Mouse (Mus musculus) midbrain, postnatal 0 days (tissue): ENCODE data around the gene Bcl7a. TPM values are rescaled to one million over a fixed set of nuclear protein-coding genes. Genes with fewer than 3 reads are reported as not detected.

Experiments
- ATAC-seq: fragments of 200-750 bp; cut with Nextera tagmentation; 2 replicates; pipeline ENCODE4 v1.8.0; 2017; ENCODE audit warnings: moderate number of reproducible peaks, mild to moderate bottlenecking, moderate TSS enrichment, moderate library complexity; ENCODE audit not compliant: low FRiP score
- DNase-seq: peaks from one replicate; pipeline ENCODE4 v3.0.0-alpha.2; 2015; ENCODE audit warnings: low spot score
- H3K27ac ChIP-seq: fragments of 300-500 bp; sonication (generic); 2 replicates; pipeline ENCODE4 v1.5.1; 2014; ENCODE audit warnings: low read depth, mild to moderate bottlenecking, low read length, mixed read lengths
- H3K27me3 ChIP-seq: fragments of 300-500 bp; sonication (generic); 2 replicates; pipeline ENCODE4 v1.6.1; 2014; ENCODE audit warnings: low read length, control low read depth, mixed read lengths; ENCODE audit not compliant: insufficient read depth
- H3K36me3 ChIP-seq: fragments of 300-500 bp; sonication (generic); 2 replicates; pipeline ENCODE4 v1.6.1; 2014; ENCODE audit warnings: low read length, control low read depth, mixed read lengths; ENCODE audit not compliant: insufficient read depth
- H3K4me1 ChIP-seq: fragments of 300-500 bp; sonication (generic); 2 replicates; pipeline ENCODE4 v1.6.1; 2014; ENCODE audit warnings: mild to moderate bottlenecking, control low read depth, antibody characterized with exemption, low read length, mixed read lengths; ENCODE audit not compliant: insufficient read depth
- H3K4me2 ChIP-seq: fragments of 300-500 bp; sonication (generic); 2 replicates; pipeline ENCODE4 v1.6.1; 2014; ENCODE audit warnings: low read depth, mild to moderate bottlenecking, low read length, mixed read lengths; ENCODE audit not compliant: poor library complexity, severe bottlenecking
- H3K4me3 ChIP-seq: fragments of 300-500 bp; sonication (generic); 2 replicates; pipeline ENCODE4 v1.5.1; 2014; ENCODE audit warnings: low read depth, mild to moderate bottlenecking, low read length, moderate library complexity
- H3K9ac ChIP-seq: fragments of 300-500 bp; sonication (generic); replicated peaks from 2 replicates; pipeline ENCODE4 v1.6.1; 2014; ENCODE audit warnings: mild to moderate bottlenecking, low read length, moderate library complexity, mixed read lengths; ENCODE audit not compliant: poor library complexity, severe bottlenecking
- H3K9me3 ChIP-seq: fragments of 300-500 bp; sonication (generic); 2 replicates; pipeline ENCODE4 v1.6.1; 2016; ENCODE audit warnings: low read length, control low read depth
- CTCF ChIP-seq: IDR thresholded peaks from 2 replicates; pipeline ENCODE4 v1.5.1; 2016; ENCODE audit warnings: antibody characterized with exemption, mild to moderate bottlenecking
- WGBS: fragments of 180-500 bp; shearing (Covaris S2); extraction: QIAGEN DNeasy Blood & Tissue Kit; methylation state at CpG from one replicate; pipeline ENCODE4 v1.1.7; 2014; 5-methylcytosine and 5-hydroxymethylcytosine counted together
- polyA plus RNA-seq: library from polyadenylated mRNA; unstranded; fragments of >200 nt; fragmentation: Nextera tagmentation; extraction: Ambion mirVana; gene quantifications from 2 replicates; pipeline ENCODE4 v1.2.1, GENCODE M21; 2015
- total RNA-seq: library from RNA; depleted of rRNA; stranded (reverse); fragments of >200 nt; gene quantifications from 2 replicates; pipeline ENCODE4 v1.2.3, GENCODE M21; 2014; rRNA removed

Bcl7a gene
- total and polyA plus RNA-seq, 2 experiments from 2014 or later: 21.6 to 40.7 TPM

DNA sequence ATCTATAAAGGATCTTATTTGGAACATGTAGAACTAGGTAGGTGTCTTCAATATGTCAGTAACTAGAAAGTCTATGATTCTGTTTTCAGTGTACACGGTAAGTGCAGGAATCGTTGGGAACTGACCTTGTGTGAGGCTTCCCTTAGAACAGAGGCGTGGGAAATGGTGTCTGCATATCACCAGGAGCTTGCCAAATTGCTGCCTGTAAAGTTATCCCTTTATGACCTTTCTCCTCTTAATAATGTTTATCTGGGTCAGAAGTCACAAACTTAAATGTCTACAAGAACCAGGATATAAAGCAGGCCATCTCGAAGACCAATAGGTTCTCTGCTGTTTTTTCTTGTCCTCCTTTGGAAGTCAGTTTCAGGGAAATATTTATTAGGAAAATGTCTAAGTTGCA is 68.6 kb downstream of the Bcl7a start:
- Histone ChIP-seq H3K4me2 (no peak overlapping the region), H3K27ac (no peak overlapping the region), H3K27me3 (no peaks in the 10 kb centered on the region), H3K4me3 (no peak overlapping the region), H3K9ac (no peak overlapping the region), H3K9me3 (no peaks in the 10 kb centered on the region), H3K4me1 (no peaks in the 10 kb centered on the region), H3K36me3 (no peaks in the 10 kb centered on the region; the same call in 1 of the 2 replicates)
- ATAC-seq (no peak), DNase-seq (no peak)
- 93% methylated on average over 4 of the region's 4 CpGs for WGBS
- TF ChIP-seq CTCF: no peak

DNA sequence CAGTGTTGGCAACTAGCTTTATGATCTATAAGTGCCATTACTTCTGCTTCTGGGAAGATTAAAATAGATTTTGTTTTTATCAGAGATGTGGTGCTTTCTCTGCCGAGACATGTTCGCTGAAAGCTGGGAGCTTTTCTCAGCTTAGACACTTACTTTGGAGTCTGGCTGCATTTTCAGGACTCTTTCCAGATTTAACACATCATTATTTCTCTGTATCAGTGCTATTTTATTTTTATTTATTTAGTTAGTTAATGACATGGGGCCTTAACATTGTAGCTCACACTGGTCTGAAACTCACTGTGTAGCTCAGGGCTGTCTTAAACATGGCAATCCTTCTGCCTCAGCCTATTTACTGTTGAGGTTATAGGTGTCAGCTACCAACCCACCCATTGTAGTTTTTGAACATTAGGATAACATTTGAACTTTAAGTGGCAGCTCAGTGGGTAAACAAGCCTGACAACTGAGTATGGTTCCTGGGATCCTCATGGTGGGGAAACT is 70.3 kb downstream of the Bcl7a start:
- H3K9ac ChIP-seq: no peak overlapping the region
- ATAC-seq (no peak), DNase-seq (no peak)
- H3K27me3 ChIP-seq: no peaks in the 10 kb centered on the region
- no peak overlapping the region for H3K4me2 ChIP-seq
- no peaks in the 10 kb centered on the region for H3K4me1 ChIP-seq
- no peaks in the 10 kb centered on the region; the same call in 1 of the 2 replicates for H3K36me3 ChIP-seq
- H3K27ac ChIP-seq: no peak overlapping the region
- WGBS: 86% methylated on average over 2 of the region's 2 CpGs
- no peak for TF ChIP-seq CTCF
- H3K9me3 ChIP-seq: no peaks in the 10 kb centered on the region
- no peak overlapping the region for H3K4me3 ChIP-seq

DNA sequence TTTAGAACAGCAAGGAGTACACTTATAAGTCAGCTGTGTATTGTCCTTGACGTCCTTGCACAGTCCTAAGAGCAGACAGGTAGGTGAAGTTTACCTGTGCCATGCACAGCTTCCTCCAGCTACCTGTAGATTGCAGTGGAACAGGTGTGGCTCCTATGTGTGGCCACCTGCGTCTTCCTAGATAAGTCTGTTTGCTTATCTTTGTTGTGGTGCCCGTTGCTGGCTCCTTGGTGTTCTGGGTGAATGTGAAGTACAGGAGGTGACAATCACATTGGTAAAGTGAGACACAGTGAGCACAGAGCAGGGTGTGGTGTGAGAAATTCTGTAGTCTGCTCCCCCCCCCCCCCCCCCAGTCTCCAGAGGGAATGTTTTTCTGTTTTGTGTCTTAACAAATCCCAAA is 72.5 kb downstream of the Bcl7a start:
- DNase-seq (no peak), ATAC-seq (no peak)
- Histone ChIP-seq H3K4me3 (no peak overlapping the region), H3K4me1 (no peaks in the 10 kb centered on the region), H3K9me3 (no peaks in the 10 kb centered on the region), H3K36me3 (no peaks in the 10 kb centered on the region), H3K9ac (no peak overlapping the region), H3K27ac (no peak overlapping the region), H3K4me2 (no peak overlapping the region), H3K27me3 (no peaks in the 10 kb centered on the region)
- 83% methylated on average over 3 of the region's 3 CpGs for WGBS
- TF ChIP-seq CTCF: no peak

DNA sequence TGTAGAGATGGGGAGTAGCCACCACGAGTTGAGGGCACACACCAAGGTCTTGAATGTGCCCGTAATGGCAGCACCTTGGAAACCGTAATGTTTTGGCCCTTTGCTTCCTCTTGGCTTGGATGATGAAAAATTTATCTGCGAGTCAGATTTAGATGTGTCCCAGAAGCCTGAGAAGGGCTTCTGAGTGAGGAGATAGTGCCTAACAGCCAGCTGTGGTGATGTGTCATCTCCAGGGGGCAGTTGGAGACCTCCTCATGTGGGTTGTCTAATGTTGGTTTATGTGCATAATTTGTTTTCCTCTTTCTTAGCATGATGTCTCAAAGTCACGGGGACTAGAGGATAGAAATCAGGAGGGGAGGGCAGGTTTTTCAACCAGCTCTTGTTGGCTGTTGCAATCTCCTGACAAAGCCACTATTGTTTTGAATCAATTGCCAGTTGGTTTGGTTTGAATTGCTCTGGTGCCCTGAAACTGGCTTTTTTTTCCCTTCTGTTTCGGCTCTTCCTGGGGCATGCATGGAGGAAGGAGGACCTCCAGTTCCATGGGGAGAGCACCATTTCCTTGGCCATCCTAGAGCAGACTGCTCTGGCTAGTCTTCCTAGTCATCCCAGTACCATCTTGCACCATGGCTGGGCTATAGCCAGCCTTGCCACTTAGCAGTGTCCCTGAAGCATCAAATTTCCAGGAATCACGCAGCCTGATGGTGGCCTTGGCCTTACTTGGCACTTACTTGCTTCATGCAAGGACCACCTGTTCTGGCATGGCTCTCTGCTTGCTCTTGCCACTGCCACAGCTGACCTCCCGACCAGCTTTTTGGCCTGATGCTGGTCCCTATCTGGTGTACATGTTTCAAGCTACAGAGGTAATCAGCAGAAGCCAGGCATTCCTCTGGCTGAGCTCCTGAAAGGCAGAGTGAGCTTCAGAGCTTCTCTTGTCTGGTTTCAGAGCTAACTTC is 73.2 kb downstream of the Bcl7a start:
- H3K9me3 ChIP-seq: no peaks in the 10 kb centered on the region
- no peaks in the 10 kb centered on the region for H3K36me3 ChIP-seq
- H3K27ac ChIP-seq: no peak overlapping the region
- TF ChIP-seq CTCF: no peak
- H3K4me2 ChIP-seq: no peak overlapping the region
- H3K4me1 ChIP-seq: no peaks in the 10 kb centered on the region
- DNase-seq (no peak), ATAC-seq (no peak)
- 76% methylated on average over 8 of the region's 8 CpGs for WGBS
- H3K27me3 ChIP-seq: no peaks in the 10 kb centered on the region
- no peak overlapping the region for H3K9ac ChIP-seq
- H3K4me3 ChIP-seq: no peak overlapping the region

DNA sequence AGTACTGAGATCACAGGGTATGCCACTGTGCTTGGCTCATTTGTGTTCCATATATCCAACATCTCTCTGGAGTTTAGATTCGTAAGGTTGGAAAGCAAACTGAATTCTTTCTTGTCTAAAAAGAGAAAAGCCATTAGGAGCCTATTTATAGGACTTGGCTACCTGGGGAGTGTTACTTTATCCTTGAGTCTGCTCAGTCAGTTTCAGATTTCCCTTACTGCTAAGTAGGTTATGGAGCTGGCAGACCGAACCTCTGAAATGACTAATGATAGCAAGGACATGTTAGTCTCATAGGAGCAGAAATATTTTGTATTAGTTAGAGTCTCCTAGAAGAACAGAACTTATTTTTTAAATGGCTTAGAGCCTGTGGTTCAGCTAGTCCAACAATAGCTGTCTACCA is 80.3 kb downstream of the Bcl7a start:
- H3K27me3 ChIP-seq: no peaks in the 10 kb centered on the region
- no peak overlapping the region for H3K9ac ChIP-seq
- peak; percentile 40 for DNase-seq
- no peak overlapping the region for H3K4me2 ChIP-seq
- 63% methylated on average over 2 of the region's 2 CpGs for WGBS
- 0 out of 2 replicates have a peak, but pooled peaks cover 3% of the 10 kb centered on the region for H3K36me3 ChIP-seq
- H3K9me3 ChIP-seq: no peaks in the 10 kb centered on the region
- H3K4me1 ChIP-seq: no peaks in the 10 kb centered on the region
- ATAC-seq: no peak
- no peak overlapping the region for H3K4me3 ChIP-seq
- no peak for TF ChIP-seq CTCF
- no peak overlapping the region for H3K27ac ChIP-seq

Other genes with a start within 250 kb of the Bcl7a start
- 37.2 and 47.8 TPM in 2 replicates for gene Rhof, start 211.1 kb upstream of the Bcl7a start, total RNA-seq
- 41.7 and 45.3 TPM in 2 replicates for gene Rhof, start 211.1 kb upstream of the Bcl7a start, polyA plus RNA-seq
- gene Setd1b, start 201.6 kb upstream of the Bcl7a start, total RNA-seq: 5.3 and 5.9 TPM in 2 replicates
- 7.2 and 8.8 TPM in 2 replicates for gene Setd1b, start 201.6 kb upstream of the Bcl7a start, polyA plus RNA-seq
- gene Psmd9, start 174.4 kb upstream of the Bcl7a start, total RNA-seq: 26.1 and 26.5 TPM in 2 replicates
- gene Psmd9, start 174.4 kb upstream of the Bcl7a start, polyA plus RNA-seq: 76.3 and 81.8 TPM in 2 replicates
- not detected in 2 replicates for gene Hpd, start 161.1 kb upstream of the Bcl7a start, total RNA-seq
- gene Hpd, start 161.1 kb upstream of the Bcl7a start, polyA plus RNA-seq: not detected in 2 replicates
- gene Wdr66, start 91.7 kb upstream of the Bcl7a start, total RNA-seq: 2.2 and 3.3 TPM in 2 replicates
- 1.4 and 2.0 TPM in 2 replicates for gene Wdr66, start 91.7 kb upstream of the Bcl7a start, polyA plus RNA-seq
- gene Mlxip, start 51.0 kb downstream of the Bcl7a start, total RNA-seq: 16.6 and 17.9 TPM in 2 replicates
- gene Mlxip, start 51.0 kb downstream of the Bcl7a start, polyA plus RNA-seq: 9.8 and 11.3 TPM in 2 replicates
- 0.61 and 0.77 TPM in 2 replicates for gene Lrrc43, start 145.5 kb downstream of the Bcl7a start, total RNA-seq
- gene Lrrc43, start 145.5 kb downstream of the Bcl7a start, polyA plus RNA-seq: 1.2 and 1.3 TPM in 2 replicates
- not detected in 2 replicates for gene Il31, start 145.7 kb downstream of the Bcl7a start, total RNA-seq
- not detected in 2 replicates for gene Il31, start 145.7 kb downstream of the Bcl7a start, polyA plus RNA-seq
- 3.9 and 5.3 TPM in 2 replicates for gene B3gnt4, start 166.6 kb downstream of the Bcl7a start, total RNA-seq
- 1.3 and 1.4 TPM in 2 replicates for gene B3gnt4, start 166.6 kb downstream of the Bcl7a start, polyA plus RNA-seq
- 77.6 and 81.1 TPM in 2 replicates for gene Diablo, start 180.3 kb downstream of the Bcl7a start, total RNA-seq
- gene Diablo, start 180.3 kb downstream of the Bcl7a start, polyA plus RNA-seq: 87.2 and 89.5 TPM in 2 replicates
- gene Gm49027, start 181.7 kb downstream of the Bcl7a start, total RNA-seq: 0.93 and 2.1 TPM in 2 replicates
- gene Gm49027, start 181.7 kb downstream of the Bcl7a start, polyA plus RNA-seq: 0.18 and 0.43 TPM in 2 replicates
- gene Vps33a, start 229.2 kb downstream of the Bcl7a start, total RNA-seq: 56.2 and 58.1 TPM in 2 replicates
- 39.4 and 42.0 TPM in 2 replicates for gene Vps33a, start 229.2 kb downstream of the Bcl7a start, polyA plus RNA-seq